Mouse (Mus musculus) spleen, adult 18-20 months (tissue): Measurements from ENCODE around the gene Smap2.

ENCODE experiments used
- DNase-seq, 2 experiments: peaks; one replicate each; pipeline ENCODE4 v3.0.0; 2022; ENCODE audit warnings: mixed read lengths in 2 of 2

Gene Smap2

DNA sequence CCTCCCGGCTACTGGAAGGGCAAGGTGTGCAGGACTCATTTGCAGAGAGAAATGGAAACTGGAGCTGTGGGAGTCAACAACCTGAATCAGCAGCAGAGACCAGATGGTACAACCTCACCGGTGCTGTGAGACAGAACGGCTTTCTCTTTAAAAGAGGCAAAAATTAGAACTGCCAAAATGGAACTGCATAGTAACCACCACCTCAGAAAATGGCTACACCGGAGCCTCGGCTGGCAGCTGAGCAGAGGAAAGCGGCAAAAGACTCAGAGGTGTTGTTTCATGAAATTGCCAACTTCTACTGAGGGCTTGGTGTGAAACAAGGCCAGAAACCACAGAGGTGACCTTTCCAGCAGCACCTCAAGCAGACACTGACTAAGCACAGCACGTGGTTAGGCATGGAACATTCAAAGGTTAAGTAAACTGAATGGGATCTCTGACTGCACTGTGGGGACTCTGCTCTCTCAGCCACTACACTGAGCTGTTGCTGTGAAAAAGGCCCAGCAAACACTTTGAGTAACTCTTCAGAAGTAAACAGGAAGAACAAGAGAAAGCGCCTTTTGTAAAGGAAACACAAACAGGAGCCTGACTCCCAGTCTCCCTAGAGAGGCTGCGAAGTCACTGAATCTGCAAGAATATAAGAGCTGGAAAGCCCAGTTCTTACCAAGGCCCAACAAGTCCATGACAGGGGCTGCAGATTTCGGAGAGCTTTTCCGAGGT is 42.2 kb downstream of the Smap2 start:
- no peak for DNase-seq

DNA sequence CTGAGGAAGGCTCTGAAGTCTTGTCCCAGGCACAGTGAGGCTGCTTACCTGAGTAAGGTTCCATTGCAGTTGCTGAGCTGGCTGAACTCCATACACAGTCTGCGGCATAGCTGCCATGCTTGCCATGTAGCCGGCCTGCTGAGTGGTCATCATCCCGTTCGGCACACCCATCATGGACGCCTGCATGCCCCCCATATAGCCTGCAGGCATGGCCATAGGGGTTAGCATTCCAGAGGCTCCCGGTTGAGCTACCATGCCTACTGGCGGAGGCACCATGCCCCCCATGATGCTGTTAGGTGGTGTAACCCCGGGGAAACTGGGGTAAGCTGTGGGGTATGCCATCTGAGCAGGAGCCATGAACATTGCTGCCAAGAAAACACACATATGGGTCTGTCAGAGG is 45.2 kb downstream of the Smap2 start:
- DNase-seq, result no peak

DNA sequence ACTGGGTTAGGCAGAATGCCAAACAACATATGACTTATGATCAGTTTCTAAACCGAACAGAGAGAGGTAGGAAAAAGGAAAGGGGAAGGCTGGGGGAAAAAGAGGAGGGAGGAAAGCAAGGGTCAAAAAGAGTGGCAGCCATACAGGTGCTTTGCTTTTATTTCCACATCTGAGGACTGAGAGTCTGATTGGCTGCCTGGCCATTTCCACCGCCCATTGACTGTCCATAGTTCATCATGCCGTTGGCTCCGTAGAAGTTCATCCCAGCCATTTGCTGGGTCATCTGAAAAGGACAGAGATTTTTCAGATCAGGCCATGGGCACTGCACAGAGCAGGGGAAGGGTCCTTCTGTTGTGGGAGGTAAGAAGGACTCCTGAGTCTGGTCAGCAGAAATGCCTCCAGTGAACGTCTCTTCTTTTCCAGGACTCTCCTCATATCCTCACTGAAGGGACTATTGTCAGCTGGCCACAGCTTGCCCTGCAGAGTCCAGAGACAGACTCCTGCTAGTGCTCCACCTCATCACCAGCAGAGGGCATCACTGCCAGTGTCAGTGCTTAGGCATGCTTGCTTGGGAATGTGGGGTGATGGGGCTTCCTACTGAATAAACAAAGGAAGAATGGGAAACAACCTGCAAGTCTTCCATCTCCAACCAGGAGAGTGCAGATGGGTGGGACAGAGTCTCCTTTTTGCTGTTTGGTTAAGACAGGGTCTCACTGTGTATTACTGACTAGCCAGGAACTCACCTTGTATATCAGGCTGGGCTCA is 47.5 kb downstream of the Smap2 start:
- peak; percentile 20 to 46 for DNase-seq

DNA sequence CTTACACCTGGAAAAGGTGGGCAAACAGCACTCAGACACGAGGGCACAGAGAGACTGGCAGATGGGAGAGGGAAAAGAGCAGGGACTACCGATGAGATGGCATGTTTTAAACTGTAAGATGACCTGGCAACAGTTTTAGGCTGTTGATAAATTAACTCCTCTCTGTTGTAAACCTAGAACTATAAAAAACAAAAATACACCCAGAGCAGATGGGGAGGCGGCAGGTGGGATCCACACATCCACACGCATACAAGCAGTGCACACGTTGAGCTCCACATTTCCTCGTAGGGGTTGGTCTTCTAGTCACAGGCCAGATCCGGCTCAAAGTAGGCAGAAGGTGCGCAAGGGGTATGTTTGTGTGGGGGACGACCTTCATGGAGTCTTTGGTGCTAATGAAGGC is 48.6 kb downstream of the Smap2 start:
- no peak for DNase-seq

DNA sequence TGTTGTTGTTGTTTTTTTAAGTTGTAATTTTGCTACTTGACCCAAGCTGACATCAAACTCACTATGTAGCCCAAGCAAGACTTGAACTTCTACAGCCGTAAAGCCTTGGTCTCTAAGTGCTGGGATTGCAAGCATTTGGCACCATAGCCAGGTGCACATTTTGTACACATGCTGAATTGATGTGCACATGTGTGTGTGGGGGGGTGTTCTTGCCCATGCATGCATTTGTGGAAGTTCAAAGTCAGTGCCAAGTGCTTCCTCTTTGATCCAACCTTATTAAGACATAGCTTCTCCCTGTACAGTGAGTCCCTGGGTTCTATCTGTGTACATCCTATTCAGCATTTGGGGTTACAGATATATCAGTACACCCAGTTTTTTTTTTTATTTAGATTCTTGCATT is 61.5 kb downstream of the Smap2 start:
- DNase-seq, result no peak

DNA sequence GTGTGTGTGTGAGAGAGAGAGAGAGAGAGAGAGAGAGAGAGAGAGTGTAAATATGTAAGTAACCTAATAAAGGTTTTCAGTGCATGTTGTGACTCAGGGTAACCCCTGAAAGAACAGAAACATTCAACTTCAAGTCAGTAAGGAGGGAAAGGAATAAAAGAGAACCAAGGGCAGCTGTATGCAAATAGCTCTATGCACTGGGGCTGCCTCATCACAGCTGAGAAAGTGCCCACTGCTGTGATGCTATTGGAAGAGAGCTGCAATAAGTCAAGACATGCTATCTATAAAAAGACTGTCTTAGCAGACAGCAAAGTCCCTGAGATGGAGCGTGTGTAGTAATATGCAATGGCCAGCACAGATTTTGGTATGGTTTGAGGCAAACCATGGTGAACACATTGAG is 63.4 kb downstream of the Smap2 start:
- DNase-seq, result no peak

DNA sequence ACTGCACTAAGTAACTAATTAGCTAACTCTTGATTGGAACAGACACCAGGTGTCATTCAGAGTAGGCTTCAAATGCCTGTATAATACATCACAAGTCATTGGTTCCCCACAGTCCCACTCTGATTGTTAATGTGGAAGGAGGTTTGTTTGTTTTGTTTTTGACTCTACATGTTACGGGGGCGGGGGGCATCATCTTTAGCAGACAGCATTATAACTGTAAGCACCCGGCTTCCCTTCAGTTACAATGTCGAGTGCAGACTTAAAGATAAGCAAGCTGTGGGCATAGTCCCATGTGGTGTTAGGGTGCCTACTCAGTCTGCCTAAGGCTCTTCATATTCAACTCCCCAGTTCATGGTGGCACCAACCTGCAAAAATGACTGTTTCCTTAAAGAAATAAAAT is 64.0 kb downstream of the Smap2 start:
- no peak for DNase-seq

DNA sequence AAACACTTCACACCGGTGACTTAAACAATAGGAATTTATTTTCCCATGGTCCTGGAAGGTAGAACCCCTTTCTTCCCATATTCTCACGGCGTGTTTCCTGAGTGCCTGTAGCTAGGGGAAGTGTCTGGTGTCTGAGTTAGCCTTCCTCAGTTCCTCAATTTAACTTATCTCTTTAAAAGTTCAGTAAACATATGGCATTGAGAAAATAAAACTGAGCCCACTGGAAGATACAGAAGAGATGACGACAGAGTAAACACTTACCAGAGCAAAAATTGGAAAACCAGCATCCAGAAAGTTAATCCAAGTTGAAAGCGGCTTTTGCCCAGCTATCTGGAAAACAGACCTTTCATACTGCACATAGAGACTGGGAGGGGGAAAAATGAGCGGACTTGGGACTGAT is 64.9 kb downstream of the Smap2 start:
- no peak for DNase-seq

DNA sequence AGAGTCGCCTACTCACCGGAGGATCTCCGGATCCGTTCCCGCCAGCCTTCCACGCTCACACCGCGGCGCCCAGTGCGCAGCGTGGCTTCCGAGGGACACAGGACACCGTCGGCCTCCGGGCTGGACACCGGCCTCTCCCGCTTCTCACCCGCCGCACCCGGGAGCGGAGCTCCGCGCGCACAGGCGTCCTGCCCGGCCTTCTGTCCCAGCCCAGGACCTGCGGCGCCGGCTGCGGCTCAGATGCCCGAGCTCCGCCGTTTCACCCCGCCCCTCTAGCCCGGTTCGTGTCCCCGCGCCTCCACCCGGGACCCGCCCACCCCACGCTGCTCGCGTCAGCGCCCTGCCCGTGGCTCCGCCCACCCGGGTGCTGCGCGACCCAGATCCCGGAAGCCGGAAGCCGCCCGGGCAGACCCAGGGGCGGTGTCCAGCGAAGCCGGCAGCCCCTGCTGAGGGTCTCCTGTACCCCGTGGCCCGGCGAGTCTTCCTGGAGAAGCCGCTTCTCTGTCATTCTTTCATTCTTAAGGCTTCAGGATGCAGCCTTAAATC is 65.5 kb downstream of the Smap2 start, which contains the start of gene Zfp69:
TSS of gene Zfp69 (minus strand) at position 272 of the 546 bp plus-strand sequence.
- DNase-seq, result peak; percentile 87 to 90

DNA sequence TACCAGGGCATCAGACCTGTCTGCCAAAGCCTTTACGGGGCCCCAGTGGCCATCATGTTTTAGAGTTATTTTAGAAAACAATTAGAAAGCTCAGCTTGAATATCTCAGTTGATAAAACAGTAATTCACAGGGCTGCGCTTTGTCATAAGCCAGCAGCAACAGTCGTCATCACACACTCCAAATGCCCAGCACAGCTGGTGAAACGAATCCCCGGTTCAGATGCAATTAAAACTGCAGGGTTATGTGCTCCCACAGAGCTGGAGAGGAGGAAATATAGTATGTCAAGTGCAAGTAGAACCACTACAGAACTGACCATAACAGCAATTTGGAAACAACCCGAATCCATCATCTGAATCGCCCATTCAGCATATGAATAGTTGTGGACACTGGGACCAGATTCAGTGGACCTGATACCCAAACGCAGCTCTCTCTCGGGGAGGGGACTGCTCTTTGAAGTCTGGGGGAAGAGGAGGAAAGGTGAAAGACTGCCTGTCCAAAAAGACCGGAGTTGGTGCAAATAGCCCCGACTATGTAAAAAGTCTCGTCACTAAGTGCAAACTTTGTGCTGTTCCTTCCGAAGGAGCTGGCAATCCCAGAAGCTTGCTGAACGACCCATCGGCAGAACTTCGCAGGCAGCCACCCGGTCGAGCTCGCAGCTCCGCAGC is 66.2 kb downstream of the Smap2 start:
- no peak for DNase-seq

DNA sequence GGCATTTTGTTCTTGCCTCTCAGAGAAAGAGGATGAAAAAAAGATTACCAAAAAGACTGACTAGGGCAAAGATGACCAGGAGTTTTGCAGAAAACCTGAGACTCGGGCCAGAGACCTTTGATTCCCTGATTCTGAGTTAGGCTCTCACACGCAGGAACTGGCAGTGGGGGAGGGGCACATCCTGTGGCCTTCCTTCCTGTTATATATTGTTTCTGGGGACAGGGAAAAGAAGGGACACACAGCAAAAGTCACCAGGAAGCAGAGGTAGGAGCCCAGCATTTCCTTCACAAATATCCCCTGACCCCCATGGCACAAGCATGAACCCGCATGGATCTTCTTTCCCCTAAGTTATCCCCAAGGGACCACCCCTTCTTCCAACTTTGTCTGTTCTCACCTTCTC is 68.1 kb downstream of the Smap2 start:
- DNase-seq, result no peak

DNA sequence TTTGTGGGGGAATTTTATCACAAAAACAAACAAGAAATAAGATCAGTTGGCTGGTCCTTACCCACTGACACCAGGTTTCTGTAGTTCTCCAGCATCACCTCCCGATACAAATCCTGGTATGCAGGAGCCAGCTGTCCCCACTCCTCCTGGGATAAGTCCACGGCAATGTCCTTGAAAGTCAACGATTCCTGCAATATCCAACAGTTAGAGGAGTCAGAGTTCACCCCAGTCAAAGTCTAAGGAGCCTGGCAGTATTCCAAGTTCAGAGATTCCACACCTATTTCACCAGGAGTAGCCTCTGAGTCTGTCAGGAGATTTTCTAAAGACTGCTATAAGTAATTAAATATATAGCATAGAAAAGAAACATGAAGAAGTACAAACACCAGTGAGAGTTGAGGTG is 82.0 kb downstream of the Smap2 start:
- DNase-seq, result no peak

DNA sequence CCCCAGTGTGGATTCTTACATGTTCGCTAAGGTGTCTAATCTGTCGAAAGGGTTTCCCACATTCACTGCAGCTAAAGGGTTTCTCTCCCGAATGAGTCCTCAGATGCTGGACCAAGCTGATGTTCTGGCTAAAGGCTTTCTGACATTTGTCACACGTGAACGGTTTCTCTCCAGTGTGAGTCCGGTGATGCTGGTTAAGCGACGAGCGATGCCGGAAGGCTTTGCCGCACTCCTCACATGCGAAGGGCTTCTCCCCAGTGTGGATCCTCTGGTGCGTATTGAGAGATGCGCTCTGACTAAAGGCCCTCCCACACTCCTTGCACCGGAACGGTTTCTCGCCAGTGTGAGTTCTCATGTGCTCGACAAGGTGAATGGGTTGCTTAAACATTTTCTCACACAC is 86.3 kb downstream of the Smap2 start:
- DNase-seq, result no peak

DNA sequence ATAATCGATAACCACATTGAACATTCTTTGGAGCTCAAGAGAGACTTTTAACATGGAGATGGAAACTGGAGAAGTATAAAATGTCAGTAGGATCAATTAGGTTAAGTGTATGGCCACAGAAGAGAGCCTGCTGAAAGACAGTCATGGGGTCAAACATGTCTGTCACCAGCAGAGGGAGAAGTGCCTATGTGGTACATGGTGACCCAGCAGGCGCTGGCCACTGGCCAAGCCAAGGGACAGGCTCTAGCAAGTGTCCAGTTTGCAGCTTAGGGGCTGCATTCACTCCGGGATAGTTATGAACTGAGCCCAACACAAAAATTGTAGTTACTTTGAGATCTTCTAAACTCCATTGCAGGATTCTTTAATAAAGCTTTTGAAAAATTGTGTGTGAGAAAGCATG is 88.4 kb downstream of the Smap2 start:
- DNase-seq, result no peak

DNA sequence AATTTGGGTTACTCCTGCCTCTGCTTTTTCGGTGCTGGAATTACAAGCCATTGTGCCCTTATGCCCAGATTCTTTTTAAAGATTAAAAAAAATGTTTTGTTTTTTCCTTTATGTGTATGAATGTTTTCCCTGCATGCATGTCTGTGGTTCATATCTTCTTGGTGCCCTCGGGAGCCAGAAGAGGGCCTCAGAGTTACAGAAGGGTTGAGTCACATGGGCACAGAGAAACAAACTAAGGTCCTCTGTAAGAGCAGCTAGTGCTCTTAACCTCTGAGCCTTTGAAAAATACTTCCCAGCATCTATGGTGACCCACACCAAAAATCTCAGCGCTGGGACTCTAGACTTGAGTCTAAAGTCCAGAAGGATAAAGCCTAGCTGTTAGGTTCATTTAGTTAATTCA is 91.7 kb downstream of the Smap2 start:
- peak; percentile 29 to 33 for DNase-seq

DNA sequence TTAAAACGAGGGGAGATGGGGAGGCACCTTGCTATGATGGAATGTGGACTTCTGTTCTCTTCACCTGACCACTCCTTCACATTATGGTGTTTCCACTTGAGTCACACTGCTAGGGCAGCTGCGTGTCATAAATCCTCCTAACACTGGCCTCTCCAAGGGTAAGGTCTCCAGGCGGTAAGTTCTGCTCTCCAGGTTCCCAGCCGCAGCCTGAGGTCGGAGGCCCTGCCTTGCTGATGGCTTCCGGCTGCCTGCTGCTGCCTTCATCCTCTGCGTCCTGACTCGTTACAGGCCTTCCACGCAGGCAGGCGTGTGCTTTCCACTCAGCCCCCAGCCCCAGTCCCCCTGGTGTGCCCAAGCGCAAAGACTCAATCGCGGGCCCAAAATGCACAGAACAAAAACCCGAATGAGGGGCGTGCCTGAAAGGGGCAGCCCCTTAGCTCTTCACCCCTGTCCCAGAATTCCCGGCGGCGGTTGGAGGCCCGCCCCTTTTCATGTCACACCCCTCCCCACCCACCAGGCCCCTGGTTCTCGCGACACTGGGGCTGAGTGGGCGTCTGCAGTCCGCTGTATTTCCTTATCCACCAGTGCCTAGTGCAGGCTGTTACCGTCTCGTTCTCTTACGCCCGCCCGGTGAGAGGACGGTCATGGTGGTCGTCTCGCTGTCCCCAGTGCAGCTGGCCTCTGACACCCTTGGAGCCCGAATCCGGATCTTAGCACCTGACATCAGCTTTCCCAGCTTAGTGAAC is 92.3 kb downstream of the Smap2 start, which contains the start of gene Exo5:
TSS of gene Exo5 (minus strand) at position 464 of the 746 bp plus-strand sequence.
- peak; percentile 87 to 90 for DNase-seq

DNA sequence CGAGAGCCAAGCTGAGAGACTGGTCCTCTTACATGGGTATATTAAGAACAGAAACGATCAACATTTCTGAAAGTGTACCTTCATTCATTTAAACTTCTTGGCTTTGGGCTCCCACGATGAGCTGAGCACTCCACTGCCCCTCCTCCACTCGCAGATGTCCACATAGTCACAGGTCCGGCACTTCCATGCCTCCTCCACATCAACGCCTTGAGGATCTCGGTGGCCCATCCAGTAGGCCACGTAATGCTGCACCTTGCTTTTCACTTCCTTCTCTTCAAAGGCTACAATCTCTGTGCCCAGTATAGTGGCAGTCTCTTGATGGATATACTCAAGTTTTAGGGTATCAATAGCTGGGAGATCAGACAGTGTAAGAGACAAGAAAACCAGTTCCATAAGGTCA is 95.6 kb downstream of the Smap2 start:
- no peak for DNase-seq
